Mouse (Mus musculus): ENCODE results near the gene Trmt1. TPM values are rescaled to one million over a fixed set of nuclear protein-coding genes. Genes with fewer than 3 reads are reported as not detected.

Trmt1 gene
- total RNA-seq, 2 experiments from 2014 or later = 47.0 to 51.4 TPM

- DNase-seq (ENCODE audit: low spot score) = peak; percentile 89
Observed at GRCm38 (mm10) chr8:84687705-84688100, 1.6 kb downstream of the Trmt1 start, which contains the start of gene Nacc1. Nacc1 (minus strand) TSS chr8:84687862.

- peak; percentile 95 for DNase-seq (ENCODE audit: low spot score)
Observed at GRCm38 (mm10) chr8:84689091-84689915, 3.2 kb downstream of the Trmt1 start.

GRCm38 (mm10) chr8:84693332-84693731, 7.2 kb downstream of the Trmt1 start:
- no peak for DNase-seq (ENCODE audit: low spot score)

GRCm38 (mm10) chr8:84695140-84695539, 9.0 kb downstream of the Trmt1 start:
- no peak for DNase-seq (ENCODE audit: low spot score)

GRCm38 (mm10) chr8:84697166-84698130, 11.3 kb downstream of the Trmt1 start:
- DNase-seq (ENCODE audit: low spot score) = no peak

GRCm38 (mm10) chr8:84698288-84698687, 12.2 kb downstream of the Trmt1 start:
- peak; percentile 4 for DNase-seq (ENCODE audit: low spot score)

GRCm38 (mm10) chr8:84698929-84699401, 12.9 kb downstream of the Trmt1 start:
- peak; percentile 67 for DNase-seq (ENCODE audit: low spot score)

GRCm38 (mm10) chr8:84699861-84700322, 13.8 kb downstream of the Trmt1 start:
- DNase-seq (ENCODE audit: low spot score) = peak; percentile 57

GRCm38 (mm10) chr8:84700526-84700925, 14.4 kb downstream of the Trmt1 start:
- DNase-seq (ENCODE audit: low spot score) = no peak

GRCm38 (mm10) chr8:84700941-84701911, 15.1 kb downstream of the Trmt1 start, which contains the start of gene Lyl1:
Lyl1 (plus strand) TSS chr8:84701457.
- DNase-seq (ENCODE audit: low spot score) = peak; percentile 36

GRCm38 (mm10) chr8:84702561-84702960, 16.5 kb downstream of the Trmt1 start:
- DNase-seq (ENCODE audit: low spot score) = no peak

- DNase-seq (ENCODE audit: low spot score) = no peak
Observed at GRCm38 (mm10) chr8:84702963-84703465, 16.9 kb downstream of the Trmt1 start.

GRCm38 (mm10) chr8:84703466-84704249, 17.6 kb downstream of the Trmt1 start:
- DNase-seq (ENCODE audit: low spot score) = no peak

- DNase-seq (ENCODE audit: low spot score) = peak; percentile 83
Observed at GRCm38 (mm10) chr8:84704356-84704755, 18.2 kb downstream of the Trmt1 start.

GRCm38 (mm10) chr8:84704867-84705831, 19.0 kb downstream of the Trmt1 start:
- DNase-seq (ENCODE audit: low spot score) = no peak

GRCm38 (mm10) chr8:84705960-84706359, 19.9 kb downstream of the Trmt1 start:
- no peak for DNase-seq (ENCODE audit: low spot score)

- DNase-seq (ENCODE audit: low spot score) = no peak
Observed at GRCm38 (mm10) chr8:84706610-84707266, 20.6 kb downstream of the Trmt1 start.

Measured in gastrocnemius, adult 18-20 months (tissue).